Mouse (Mus musculus) right cerebral cortex, postnatal 10 days (tissue): ENCODE results near the gene Eif3d.

Source experiments
- DNase-seq, 2 experiments: peaks; one replicate each; pipeline ENCODE4 v3.0.0; 2021; ENCODE audit warnings: low spot score in 2 of 2

The Eif3d gene

DNA sequence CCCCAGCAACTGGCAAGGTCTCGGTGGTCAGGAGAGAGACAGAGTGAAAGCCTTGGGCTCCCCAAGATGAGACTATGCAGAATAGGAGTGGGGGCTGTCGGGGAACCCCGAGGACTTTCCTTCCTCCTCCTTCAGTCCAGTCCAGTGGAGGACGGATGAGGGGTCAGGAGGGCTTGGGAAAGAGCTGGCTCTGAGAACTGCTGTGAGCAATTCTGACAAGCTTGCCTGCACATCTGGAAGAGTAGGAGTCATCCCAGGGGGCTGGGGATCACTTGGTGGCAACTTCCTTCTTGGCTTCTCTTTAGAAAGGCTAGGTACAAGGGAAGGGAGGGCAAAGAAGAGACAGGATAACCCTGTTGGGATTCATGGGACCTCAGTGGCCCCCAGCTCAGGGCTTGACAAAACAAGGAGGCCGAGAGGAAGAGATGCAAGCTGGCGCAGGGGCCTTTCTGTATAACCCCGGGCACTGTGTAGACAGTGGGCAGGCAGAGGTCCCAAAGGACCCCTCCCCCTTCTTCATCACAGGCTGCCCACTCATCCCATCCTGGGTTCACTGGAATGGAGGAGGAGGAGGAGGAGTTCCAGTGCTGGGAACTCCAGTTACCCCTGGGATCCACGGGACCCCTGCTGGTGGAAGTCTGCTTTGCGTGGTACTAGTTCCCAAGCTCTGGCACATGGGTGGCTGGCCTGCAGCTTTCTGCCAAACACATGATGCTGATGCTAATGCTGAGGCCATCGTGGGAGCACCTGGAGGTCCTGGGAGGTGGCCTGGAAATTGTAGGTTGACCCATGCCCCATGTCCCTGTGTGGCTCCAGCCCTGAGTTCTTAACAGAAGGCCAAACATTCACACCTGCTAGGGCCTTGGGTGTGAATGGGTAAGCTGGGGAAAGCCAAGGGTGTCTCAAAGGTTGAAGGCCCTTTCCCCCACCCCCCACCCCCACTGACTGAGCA is 49.8 kb downstream of the Eif3d start:
- DNase-seq = no peak

- no peak for DNase-seq
Observed at GRCm38 (mm10) chr15:77919441-77919840, 51.2 kb downstream of the Eif3d start.

DNA sequence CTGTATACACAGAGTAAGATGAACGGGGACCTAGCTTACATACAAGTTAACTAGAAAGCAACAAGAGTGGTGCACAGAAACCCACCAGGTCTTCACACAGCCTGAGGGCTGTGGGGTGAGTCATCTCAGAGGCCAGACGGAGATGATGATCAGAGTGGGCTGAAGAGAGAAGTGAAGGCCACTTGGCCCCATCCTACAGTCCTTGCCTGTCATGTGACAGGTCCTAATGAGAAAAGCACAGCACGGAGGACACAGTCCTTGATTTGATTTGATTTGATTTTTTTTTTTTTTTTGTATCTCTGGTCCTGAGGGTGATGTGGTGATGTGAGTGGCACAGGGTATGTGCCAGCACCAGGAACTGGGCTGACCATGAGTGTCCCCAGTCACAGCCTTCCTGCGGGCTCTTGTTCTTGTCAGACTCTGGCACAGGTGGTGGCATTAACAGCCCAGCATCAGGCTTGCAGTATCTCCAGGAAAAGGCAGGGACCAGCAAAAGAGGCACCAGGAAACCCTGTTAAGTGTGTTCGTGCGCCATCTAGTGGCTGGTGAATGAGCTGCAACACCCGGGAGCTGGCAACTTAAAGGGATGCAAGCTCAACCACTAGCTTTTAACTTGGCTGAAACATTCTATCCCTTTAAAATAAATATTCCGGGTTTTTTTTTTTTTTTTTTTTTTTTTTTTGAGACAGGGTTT is 53.6 kb downstream of the Eif3d start:
- DNase-seq = peak; percentile 93

- DNase-seq = no peak
Observed at GRCm38 (mm10) chr15:77915287-77915686, 55.3 kb downstream of the Eif3d start.

DNA sequence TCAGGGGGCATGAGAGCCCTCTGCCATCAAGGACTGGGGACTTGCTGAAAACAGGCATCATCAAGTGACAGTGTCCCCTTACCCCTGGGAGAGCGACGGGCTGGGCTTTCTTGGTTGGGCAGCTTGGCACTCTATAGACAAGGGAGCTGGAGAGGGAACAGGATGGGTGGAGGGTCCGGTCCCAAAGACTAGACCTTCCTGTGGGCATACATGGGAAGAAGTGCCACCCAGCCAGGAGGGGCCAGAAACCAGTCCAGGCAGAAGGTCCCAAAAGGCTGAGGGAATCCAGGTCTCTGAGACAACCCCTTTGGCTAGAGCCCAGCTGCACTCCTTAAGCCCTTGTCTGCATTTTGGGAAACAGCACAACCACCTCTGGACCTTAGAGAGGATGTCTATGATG is 56.1 kb downstream of the Eif3d start:
- DNase-seq = no peak

DNA sequence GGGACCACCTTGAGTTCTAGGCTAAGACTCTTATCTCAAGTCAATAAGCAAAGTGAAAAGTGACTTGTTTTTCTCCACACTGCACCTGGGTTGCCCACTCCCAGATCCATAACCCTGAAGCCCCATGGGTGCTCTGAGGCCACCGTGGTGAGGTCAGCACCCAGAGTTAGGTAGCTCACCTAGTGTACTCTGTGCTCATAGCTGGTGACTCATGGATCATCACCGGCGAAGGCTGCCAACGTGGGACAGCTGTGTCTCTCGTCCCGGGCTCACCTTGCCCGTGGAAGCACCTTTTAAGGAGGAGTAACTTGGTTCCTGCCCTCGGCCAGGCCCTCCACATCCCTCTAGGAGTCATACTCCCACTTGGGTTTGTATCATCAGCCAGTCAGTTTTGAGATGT is 57.6 kb downstream of the Eif3d start:
- DNase-seq = no peak

- DNase-seq = no peak
Observed at GRCm38 (mm10) chr15:77912585-77912984, 58.0 kb downstream of the Eif3d start.

DNA sequence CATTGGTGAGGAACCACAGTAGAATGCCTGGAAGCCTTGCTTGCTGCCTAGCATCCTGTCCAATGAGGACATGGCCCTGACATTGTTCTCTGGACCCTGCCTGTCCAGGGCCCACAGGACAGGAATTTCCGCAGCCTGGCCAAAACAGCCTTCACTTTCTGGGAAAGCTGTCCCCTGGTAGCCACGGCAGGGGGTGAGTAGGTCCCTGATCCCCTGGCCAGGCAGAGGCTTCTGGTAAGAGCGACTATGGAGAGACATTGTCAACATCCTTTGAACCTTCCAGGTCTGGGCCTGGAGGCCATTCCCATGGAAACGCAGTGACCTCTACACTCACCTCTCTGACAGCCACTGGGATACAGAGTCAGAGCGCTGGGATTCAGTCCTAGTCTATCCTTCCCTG is 58.6 kb downstream of the Eif3d start:
- no peak for DNase-seq

GRCm38 (mm10) chr15:77911065-77911464 is 59.5 kb downstream of the Eif3d start:
- DNase-seq = no peak
